Mouse (Mus musculus) thymus, adult 18-20 months (tissue): ENCODE data around the gene Hoxc13.

Experiments used
- DNase-seq, 2 experiments: peaks; one replicate each; pipeline ENCODE4 v3.0.0; 2022; ENCODE audit warnings: mixed read lengths in 2 of 2

Gene Hoxc13

GRCm38 (mm10) chr15:102937036-102937666, 16.2 kb downstream of the Hoxc13 start:
- no peak for DNase-seq

DNA sequence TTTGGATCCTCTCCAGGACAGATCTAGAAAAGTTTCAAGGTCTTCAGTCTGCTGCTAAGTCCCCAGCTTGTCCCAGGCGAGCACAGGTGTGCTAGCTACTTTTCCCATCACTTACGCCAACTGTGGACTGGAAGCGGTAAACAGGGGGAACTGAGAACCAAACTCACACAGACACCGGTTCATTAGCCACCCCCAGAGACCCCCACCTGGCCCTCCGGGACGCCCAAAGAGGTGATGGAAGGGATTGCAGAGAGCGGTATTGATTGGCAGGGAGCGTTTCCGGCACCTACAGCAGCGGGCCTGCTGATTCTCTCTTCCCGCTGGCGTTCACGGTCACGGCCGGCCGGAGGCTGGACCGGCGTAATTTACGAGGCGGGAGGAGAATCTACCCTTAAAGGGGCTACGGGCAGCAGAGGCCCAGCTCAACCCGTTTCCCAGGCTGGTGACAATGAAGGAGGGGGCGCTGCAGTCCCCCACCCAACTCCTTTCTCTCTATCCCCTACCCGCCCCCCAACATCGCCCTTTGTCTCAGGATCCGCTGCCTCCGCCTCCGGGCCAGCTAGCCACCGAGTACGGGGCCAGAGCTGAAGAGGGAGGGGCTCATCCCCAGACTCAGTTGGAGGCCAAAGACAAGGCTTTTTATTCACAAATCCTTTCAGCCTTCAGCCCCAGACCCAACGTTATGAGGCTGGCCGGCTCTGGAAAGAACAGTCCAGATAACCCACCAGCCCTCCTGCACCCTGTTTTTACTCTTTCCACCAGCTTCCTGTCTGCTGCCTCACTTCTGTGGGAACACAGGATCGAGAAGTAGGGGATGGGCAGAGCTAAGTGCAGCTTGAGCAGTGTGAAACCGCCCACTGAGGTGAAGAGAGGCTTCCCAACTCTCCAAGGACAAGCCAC, 18.6 kb downstream of the Hoxc13 start:
- no peak for DNase-seq

- no peak for DNase-seq
These were observed 22.0 kb downstream of the Hoxc13 start for GRCm38 (mm10) chr15:102942739-102943467.

DNA sequence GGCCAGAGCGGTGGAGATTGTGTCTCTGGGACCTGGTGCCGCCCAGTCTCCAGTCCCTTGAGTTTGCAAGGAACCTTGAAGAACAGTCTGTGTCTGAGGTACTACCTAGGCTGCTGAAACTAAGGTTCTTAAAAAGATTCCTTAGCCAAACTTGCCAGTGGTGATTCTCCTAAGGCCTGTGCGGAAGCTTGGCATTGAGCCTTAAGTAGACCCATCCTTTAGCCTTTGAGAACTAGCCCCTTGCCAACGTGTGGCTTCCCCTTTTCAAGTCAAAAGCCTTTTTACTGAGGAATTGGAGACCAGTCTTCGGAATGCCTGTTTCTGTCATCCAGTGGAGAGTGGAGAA, 22.5 kb downstream of the Hoxc13 start:
- no peak for DNase-seq

DNA sequence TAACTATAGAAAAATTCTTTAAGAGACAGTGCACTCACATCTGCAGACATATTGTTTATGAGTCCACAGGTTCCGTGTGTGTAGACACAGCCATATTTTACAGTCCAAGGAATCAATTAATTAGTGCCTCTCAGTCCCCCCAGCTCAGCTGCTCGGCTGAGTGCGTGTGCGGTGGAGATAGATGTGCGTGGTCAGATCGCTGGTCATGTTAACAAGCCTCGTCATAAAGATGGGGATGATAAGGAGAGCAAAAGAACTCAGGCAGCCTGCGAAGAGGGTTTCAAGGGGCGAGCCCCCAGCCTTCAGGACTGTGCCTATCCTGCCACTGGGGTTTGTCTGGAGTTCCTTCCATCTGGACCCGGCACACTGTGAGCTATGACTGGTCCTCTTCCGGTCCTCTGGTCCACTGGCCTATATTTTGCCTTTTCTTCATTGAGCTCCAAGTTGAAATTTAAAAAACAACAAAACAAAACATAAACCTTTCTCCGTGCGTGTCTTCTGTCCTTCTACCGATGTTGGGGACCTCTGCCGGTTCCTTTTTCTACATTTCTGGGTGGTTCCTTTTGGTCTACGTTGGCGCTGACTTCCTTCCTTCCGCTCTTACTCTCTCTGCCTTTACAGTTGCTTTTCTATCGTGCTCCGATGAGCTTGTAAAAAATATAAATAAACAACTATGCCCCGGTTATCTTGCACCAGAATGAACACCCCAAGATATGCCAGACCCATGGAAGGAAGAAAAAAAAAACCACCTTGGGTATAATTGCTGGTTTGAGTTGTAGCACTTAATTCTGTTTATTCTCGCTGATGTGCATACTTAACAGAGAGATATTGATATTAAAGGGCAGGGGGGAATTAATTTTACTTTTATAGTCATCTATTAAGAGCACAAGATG, 24.5 kb downstream of the Hoxc13 start:
- DNase-seq, result no peak

DNA sequence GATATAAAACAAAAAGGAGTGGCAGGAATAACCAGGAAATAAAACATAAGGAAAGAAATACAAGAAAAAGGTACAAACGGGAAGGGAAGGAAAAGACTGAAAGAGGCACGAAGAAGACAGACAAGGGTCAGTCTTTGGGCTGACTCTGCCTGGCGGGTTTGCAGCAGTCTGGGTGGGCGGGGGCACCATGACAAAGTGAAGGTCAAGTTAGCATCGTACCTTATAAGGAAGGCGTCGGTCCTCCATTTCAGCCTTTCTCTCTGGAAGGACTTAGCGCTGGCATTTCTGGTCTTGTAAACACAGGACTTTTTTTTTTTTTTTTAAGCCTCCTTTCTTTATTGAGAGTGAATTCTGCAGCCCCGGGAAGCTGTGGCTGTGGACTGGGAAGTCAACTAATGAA, 26.4 kb downstream of the Hoxc13 start:
- DNase-seq, result no peak

DNA sequence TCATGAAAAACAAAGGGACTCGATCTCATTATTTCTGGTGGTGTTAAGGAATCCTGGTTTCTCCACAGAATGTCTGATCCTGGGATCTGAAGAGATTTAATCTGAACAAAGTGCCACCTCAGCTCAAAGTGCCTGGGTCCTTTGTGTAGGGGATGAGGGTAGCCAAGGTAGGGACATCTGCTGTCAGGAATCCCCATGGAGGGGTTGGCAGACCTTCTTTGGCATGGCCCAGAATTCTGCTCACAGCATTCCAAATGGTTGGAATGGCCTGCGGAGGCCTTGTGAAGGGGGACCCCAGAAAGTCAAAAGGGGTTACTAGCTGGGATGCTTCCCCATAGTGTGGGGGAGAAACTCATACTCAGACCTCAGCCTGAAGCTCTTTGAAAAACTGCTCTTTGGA, 27.9 kb downstream of the Hoxc13 start:
- no peak for DNase-seq

DNA sequence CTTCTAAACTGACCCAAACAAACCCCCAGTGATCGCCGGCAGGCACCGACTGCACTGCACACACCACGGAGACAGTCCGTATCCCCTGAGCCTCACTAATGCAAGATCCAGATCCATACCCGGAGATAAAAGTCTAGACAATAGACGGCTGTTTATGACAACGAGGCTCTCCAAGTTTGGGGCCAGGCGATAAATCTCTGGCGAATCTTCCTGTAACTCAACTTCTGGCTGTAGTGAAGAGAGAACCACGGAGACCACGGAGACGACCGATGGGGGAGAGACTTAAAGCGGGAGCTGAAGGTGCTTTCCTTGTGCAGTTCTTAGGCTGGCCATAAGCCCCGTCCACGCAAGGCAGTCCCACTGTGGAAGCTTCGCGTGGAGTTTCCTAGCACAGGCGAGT, 28.8 kb downstream of the Hoxc13 start:
- no peak for DNase-seq

- no peak for DNase-seq
These were observed 30.0 kb downstream of the Hoxc13 start for GRCm38 (mm10) chr15:102950877-102951276.

GRCm38 (mm10) chr15:102953561-102953960, 32.7 kb downstream of the Hoxc13 start:
- no peak for DNase-seq

DNA sequence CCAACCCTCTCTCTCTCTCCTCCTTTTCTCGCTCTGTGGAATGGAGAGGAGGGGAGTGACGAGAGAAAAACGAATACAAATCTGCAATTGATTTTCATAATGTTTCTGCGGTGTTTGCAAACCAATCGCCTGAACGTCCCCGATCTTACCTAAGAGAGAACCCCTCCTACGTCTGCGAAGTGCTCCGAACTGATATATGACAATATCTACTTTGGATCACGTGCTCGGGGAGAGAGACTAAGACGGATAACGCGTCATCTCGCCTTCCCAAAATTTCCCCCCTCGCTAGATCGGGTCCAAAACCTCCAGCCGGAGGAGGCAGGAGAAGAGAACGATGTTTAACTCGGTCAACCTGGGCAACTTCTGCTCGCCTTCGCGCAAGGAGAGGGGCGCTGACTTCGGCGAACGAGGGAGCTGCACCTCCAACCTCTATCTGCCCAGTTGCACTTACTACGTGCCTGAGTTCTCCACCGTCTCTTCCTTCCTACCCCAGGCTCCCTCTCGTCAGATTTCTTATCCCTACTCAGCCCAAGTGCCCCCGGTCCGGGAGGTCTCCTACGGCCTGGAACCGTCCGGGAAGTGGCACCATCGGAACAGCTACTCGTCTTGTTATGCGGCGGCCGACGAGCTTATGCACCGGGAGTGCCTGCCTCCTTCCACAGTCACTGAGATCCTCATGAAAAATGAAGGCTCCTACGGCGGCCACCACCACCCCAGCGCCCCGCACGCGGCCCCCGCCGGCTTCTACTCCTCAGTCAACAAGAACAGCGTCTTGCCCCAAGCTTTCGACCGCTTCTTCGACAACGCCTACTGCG, 33.5 kb downstream of the Hoxc13 start, which contains the start of gene Hoxc11:
Gene Hoxc11 (plus strand): TSS at position 236 of the 815 bp plus-strand sequence.
- no peak for DNase-seq

DNA sequence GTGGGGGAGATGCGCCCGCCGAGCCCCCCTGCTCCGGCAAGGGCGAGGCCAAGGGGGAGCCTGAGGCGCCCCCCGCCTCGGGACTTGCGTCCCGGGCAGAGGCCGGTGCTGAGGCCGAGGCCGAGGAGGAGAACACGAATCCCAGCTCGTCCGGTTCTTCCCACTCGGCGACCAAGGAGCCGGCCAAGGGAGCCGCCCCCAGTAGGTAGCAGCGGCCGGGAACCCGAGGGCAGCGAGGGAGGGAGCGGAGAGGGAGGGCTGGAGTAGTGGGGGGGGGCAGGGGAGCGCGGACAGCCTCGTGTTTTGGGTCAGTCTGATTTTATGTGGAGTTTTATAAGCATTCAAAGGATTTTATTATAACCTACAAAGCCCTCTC, 34.1 kb downstream of the Hoxc13 start:
- no peak for DNase-seq

DNA sequence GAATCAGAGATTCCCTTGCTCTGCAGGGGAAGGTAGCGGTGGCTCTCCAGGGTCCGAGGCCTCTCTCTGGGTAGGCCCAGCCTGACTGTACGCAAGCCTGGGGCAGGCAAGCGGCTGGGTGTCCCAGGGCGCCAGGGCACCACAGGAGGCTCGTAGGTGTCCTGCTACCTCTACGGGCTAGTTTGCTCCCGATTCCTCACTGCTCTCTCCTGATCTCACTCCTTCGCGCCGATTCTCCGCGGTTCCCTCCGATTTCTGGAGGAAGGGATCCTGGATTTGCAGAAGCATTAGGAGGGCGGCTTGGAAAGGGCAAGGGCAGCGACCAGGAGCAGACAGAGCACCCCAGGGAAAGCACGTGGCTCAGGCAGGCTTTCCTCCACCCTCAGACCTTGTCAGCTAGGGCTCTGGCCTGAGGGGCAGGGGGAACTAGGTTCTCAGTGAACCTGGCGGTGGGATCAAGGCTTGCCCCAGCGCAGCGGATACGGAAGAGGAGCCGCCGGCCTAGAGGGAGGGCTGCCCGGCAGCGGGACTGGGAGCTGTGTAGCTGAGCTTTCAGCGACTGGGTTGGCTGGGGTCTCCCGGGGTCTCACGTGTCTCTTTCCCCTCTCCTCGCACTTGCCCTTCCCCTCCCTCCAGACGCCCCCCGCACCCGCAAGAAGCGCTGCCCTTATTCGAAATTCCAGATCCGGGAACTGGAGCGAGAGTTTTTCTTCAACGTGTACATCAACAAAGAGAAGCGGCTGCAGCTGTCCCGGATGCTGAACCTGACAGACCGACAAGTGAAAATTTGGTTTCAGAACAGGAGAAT, 35.1 kb downstream of the Hoxc13 start:
- no peak for DNase-seq

GRCm38 (mm10) chr15:102956906-102957305, 36.0 kb downstream of the Hoxc13 start:
- DNase-seq, result no peak

DNA sequence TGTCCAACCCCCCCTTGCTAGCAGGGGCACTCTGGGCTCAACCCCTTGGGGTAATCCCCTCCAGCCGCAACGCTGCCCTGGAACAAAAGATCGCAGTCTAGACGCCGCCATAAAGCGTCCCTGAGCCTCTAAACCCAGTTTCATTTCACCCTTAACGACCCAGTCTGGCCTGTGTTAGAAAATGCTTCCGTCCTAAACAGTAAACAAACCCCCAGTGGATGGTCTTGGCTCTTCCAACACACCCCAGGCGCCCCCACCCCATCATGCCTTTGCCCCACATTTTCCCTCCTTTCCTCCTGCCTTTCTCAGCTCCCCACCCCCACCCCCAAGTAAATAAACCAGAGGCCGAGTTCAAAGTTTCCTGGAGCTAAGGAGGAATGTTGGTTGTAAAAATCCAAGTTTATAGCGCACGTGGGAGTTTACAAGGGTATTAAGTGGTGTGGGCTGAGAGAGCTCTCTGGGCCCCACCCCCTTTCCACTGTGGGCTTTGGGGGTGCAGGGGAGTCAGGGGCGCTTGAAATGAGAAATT, 38.8 kb downstream of the Hoxc13 start:
- DNase-seq, result no peak

- no peak for DNase-seq
These were observed 40.8 kb downstream of the Hoxc13 start for GRCm38 (mm10) chr15:102961728-102962127.

GRCm38 (mm10) chr15:102962492-102962891, 41.6 kb downstream of the Hoxc13 start:
- DNase-seq, result no peak

DNA sequence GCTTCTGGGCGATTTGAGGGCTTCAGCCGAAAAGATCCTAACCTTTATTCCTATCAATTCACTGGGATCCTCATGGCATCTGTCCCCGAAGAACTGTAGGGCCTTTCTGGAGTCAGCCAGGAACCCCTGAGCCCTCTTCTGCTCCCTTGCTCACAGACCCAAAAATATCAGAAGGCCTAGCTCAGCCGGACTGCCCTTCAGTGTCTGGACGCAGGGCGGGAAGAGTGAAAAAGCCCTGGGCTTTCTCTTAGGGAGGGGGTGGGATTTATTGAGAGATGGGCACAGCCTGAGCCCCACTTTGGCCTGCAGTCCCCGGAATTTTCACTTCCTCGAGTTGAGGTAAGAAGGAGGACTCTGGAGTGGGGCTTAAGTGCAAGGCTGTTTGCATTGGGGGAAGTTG, 42.4 kb downstream of the Hoxc13 start:
- DNase-seq, result no peak

GRCm38 (mm10) chr15:102963671-102964640, 43.1 kb downstream of the Hoxc13 start:
- no peak for DNase-seq
